Comparison of ENCODE assay signal across 21 mouse cellular contexts in genomic region chr11:67151651-67152630, GRCm38 (mm10). TPM values are rescaled to one million over a fixed set of nuclear protein-coding genes. Genes with fewer than 3 reads are reported as not detected.
DNase-seq lines count a peak whose midpoint lies in the region; ATAC-seq and TF ChIP-seq lines count a peak whose summit lies in the region.
"Had no signal": no experiment of that assay in that cellular context is flagged by ENCODE, and none has a peak within 500 bp of the region (broad histone marks: within the 10 kb centered on the region; RNA-seq: fewer than 3 reads in every experiment).

No protein-coding gene starts in this region.

- H3K4me3 ChIP-seq in forebrain, embryonic 10.5 days = no peak overlapping the region
- H3K4me3 ChIP-seq in forebrain, postnatal 0 days (ENCODE audit: low read depth, low read length) = no peak overlapping the region
- H3K4me3 ChIP-seq in lung, postnatal 0 days (ENCODE audit: low read depth, low read length) = no peak overlapping the region
- no peak overlapping the region for H3K4me3 ChIP-seq in myocyte
- H3K4me3 ChIP-seq: embryonic facial prominence, embryonic 15.5 days; forebrain, embryonic 13.5 days; hindbrain, embryonic 12.5 days; kidney, embryonic 15.5 days; limb, embryonic 13.5 days; megakaryocyte, embryonic 14.5 days had no signal

- no peak overlapping the region for H3K27ac ChIP-seq in forebrain, embryonic 10.5 days
- H3K27ac ChIP-seq in forebrain, postnatal 0 days (ENCODE audit: low read depth, low read length) = no peak overlapping the region
- H3K27ac ChIP-seq in lung, postnatal 0 days (ENCODE audit: low read length) = no peak overlapping the region
- H3K27ac ChIP-seq: embryonic facial prominence, embryonic 15.5 days; forebrain, embryonic 13.5 days; hindbrain, embryonic 12.5 days; kidney, embryonic 15.5 days; limb, embryonic 13.5 days had no signal

- no peak overlapping the region for H3K4me2 ChIP-seq in forebrain, postnatal 0 days (ENCODE audit: low read depth)
- H3K4me2 ChIP-seq in lung, postnatal 0 days (replicated peaks; ENCODE audit: low read depth, low read length) = no peak overlapping the region
- H3K4me2 ChIP-seq in myocyte (ENCODE audit: low read depth) = no peak overlapping the region
- H3K4me2 ChIP-seq: embryonic facial prominence, embryonic 15.5 days; forebrain, embryonic 13.5 days; hindbrain, embryonic 12.5 days; kidney, embryonic 15.5 days; limb, embryonic 13.5 days had no signal

- TF ChIP-seq CTCF in forebrain, postnatal 0 days (IDR thresholded peaks at IDR 0.05; ENCODE audit: low read depth) = no peak
- no peak for TF ChIP-seq CTCF in lung, postnatal 0 days (IDR thresholded peaks at IDR 0.05)

- H3K9ac ChIP-seq in forebrain, postnatal 0 days = no peak overlapping the region
- H3K9ac ChIP-seq in lung, postnatal 0 days (replicated peaks; ENCODE audit: low read depth) = no peak overlapping the region
- H3K9ac ChIP-seq: embryonic facial prominence, embryonic 15.5 days; forebrain, embryonic 13.5 days; hindbrain, embryonic 12.5 days; kidney, embryonic 15.5 days; limb, embryonic 13.5 days had no signal

- H3K9me3 ChIP-seq in forebrain, embryonic 10.5 days = no peaks in the 10 kb centered on the region
- no peaks in the 10 kb centered on the region for H3K9me3 ChIP-seq in forebrain, postnatal 0 days (ENCODE audit: low read length)
- H3K9me3 ChIP-seq in lung, postnatal 0 days (ENCODE audit: low read length) = no peaks in the 10 kb centered on the region
- H3K9me3 ChIP-seq: embryonic facial prominence, embryonic 15.5 days; forebrain, embryonic 13.5 days; hindbrain, embryonic 12.5 days; kidney, embryonic 15.5 days; limb, embryonic 13.5 days; megakaryocyte, embryonic 14.5 days had no signal

- peaks cover 30% of the 10 kb centered on the region for H3K4me1 ChIP-seq in forebrain, embryonic 10.5 days
- no peaks in the 10 kb centered on the region; the same call in none of the 2 replicates for H3K4me1 ChIP-seq in forebrain, postnatal 0 days (ENCODE audit: insufficient read depth)
- no peaks in the 10 kb centered on the region for H3K4me1 ChIP-seq in lung, postnatal 0 days (ENCODE audit: insufficient read depth, low read depth, low read length)
- H3K4me1 ChIP-seq: embryonic facial prominence, embryonic 15.5 days; hindbrain, embryonic 12.5 days; kidney, embryonic 15.5 days; megakaryocyte, embryonic 14.5 days had no signal

- no peak for ATAC-seq in forebrain, postnatal 0 days
- ATAC-seq in lung, postnatal 0 days = no peak
- no peak for ATAC-seq in megakaryocyte progenitor cell, adult 5-6 weeks (replicated peaks; ENCODE audit: poor library complexity)
- ATAC-seq: forebrain, embryonic 13.5 days; inflammation-experienced regulatory T-cells, adult 6 months; midbrain, embryonic 16.5 days had no signal

- H3ac ChIP-seq in myocyte (ENCODE audit: control insufficient read depth, insufficient read length) = no peak overlapping the region

- peak; percentile 25 for DNase-seq in forebrain, embryonic 10.5 days (ENCODE audit: extremely low spot score, low spot score)
- DNase-seq in forebrain, postnatal 0 days = no peak
- DNase-seq in lung, postnatal 0 days (ENCODE audit: low spot score) = peak; percentile 25
- no peak for DNase-seq in lung, postnatal 14 days
- peak; percentile 48 for DNase-seq in ZHBTc4 (ENCODE audit: low read depth, low spot score)
- DNase-seq in cerebellum, postnatal 10 days = no peak
- DNase-seq: cerebellum, adult 9-11 months; embryo, embryonic 11 days had no signal

- WGBS in forebrain, embryonic 10.5 days = 71% methylated on average over 16 of the region's 16 CpGs
- 53% methylated on average over 16 of the region's 16 CpGs for WGBS in forebrain, postnatal 0 days
- WGBS in lung, postnatal 0 days = 81% methylated on average over 16 of the region's 16 CpGs

- no peaks in the 10 kb centered on the region for H3K79me2 ChIP-seq in myocyte (ENCODE audit: control insufficient read depth, insufficient read depth)

- no peak for TF ChIP-seq POLR2A in myocyte (IDR thresholded peaks at IDR 0.05; ENCODE audit: insufficient read length, low read depth)

- TF ChIP-seq EP300 in lung, postnatal 0 days (IDR thresholded peaks at IDR 0.05) = no peak

- H3K27me3 ChIP-seq in forebrain, embryonic 10.5 days (ENCODE audit: poor library complexity, severe bottlenecking) = peaks cover 11% of the 10 kb centered on the region
- H3K27me3 ChIP-seq in forebrain, postnatal 0 days (ENCODE audit: insufficient read depth, low read length) = no peaks in the 10 kb centered on the region
- no peaks in the 10 kb centered on the region for H3K27me3 ChIP-seq in lung, postnatal 0 days (replicated peaks; ENCODE audit: insufficient read depth, low read length)
- no peaks in the 10 kb centered on the region for H3K27me3 ChIP-seq in myocyte (ENCODE audit: control insufficient read depth, insufficient read depth, insufficient read length)
- H3K27me3 ChIP-seq: embryonic facial prominence, embryonic 15.5 days; forebrain, embryonic 13.5 days; hindbrain, embryonic 12.5 days; kidney, embryonic 15.5 days; limb, embryonic 13.5 days; megakaryocyte, embryonic 14.5 days had no signal

- H3K36me3 ChIP-seq in forebrain, embryonic 10.5 days (replicated peaks) = no peaks in the 10 kb centered on the region
- H3K36me3 ChIP-seq in forebrain, postnatal 0 days (ENCODE audit: insufficient read depth) = no peaks in the 10 kb centered on the region
- H3K36me3 ChIP-seq in lung, postnatal 0 days (ENCODE audit: insufficient read depth, low read length) = no peaks in the 10 kb centered on the region
- H3K36me3 ChIP-seq in myocyte (ENCODE audit: control insufficient read depth, insufficient read depth) = no peaks in the 10 kb centered on the region
- H3K36me3 ChIP-seq: embryonic facial prominence, embryonic 15.5 days; hindbrain, embryonic 12.5 days; kidney, embryonic 15.5 days; limb, embryonic 13.5 days had no signal

TF ChIP-seq in myocyte, 11 proteins besides CTCF, POLR2A, EP300 and RAD21:
- TF ChIP-seq REST (IDR thresholded peaks at IDR 0.05; ENCODE audit: insufficient read depth, insufficient read length) (no peak), MYOG (IDR thresholded peaks at IDR 0.05; ENCODE audit: control insufficient read depth in 1 of 3, insufficient read depth in 1 of 3, insufficient read length in 2 of 3, low read depth in 2 of 3) (no peak), TCF12 (IDR thresholded peaks at IDR 0.05; ENCODE audit: insufficient read depth, poor library complexity, severe bottlenecking) (no peak), POLR2AphosphoS2 (IDR thresholded peaks at IDR 0.05; ENCODE audit: insufficient read length, low read depth) (no peak), MAX (IDR thresholded peaks at IDR 0.05; ENCODE audit: low read depth) (no peak), USF1 (IDR thresholded peaks at IDR 0.05; ENCODE audit: low read depth) (peak; percentile 49)

RNA-seq across cellular contexts. Expression of gene Myh2, which starts 18.9 kb away (rescaled TPM):
- polyA plus RNA-seq in forebrain, embryonic 10.5 days (2016; fragmentation: Nextera tagmentation; extraction: Ambion mirVana) = not detected in 2 replicates
- 0.31 and 0.33 TPM in 2 replicates for total RNA-seq in forebrain, postnatal 0 days (2014; rRNA removed)
- polyA plus RNA-seq in forebrain, postnatal 0 days (2015; fragmentation: Nextera tagmentation; extraction: Ambion mirVana) = 0.14 and 0.18 TPM in 2 replicates
- not detected in 2 replicates for polyA plus RNA-seq in lung, postnatal 0 days (2015; fragmentation: Nextera tagmentation; extraction: Ambion mirVana)
- polyA plus RNA-seq in myocyte (2012; fragmentation: generic; extraction: Trizol) = 0.54 TPM
- not detected in 2 replicates for total RNA-seq in megakaryocyte progenitor cell, adult 5-6 weeks (2015)
- total RNA-seq in megakaryocyte progenitor cell, adult 5-6 weeks (2017) = not detected in 2 replicates
- polyA plus RNA-seq: forebrain, embryonic 13.5 days; heart, postnatal 0 days; hindbrain, embryonic 12.5 days; inflammation-experienced regulatory T-cells, adult 6 months; kidney, embryonic 15.5 days; large intestine, adult 2 months; thymus, postnatal 0 days had no signal

RNA-seq across cellular contexts. Expression of gene Myh1, which starts 47.9 kb away (rescaled TPM):
- not detected in 2 replicates for polyA plus RNA-seq in forebrain, embryonic 10.5 days (2016; fragmentation: Nextera tagmentation; extraction: Ambion mirVana)
- total RNA-seq in forebrain, postnatal 0 days (2014; rRNA removed) = 0.23 and 0.24 TPM in 2 replicates
- 0.10 and 0.12 TPM in 2 replicates for polyA plus RNA-seq in forebrain, postnatal 0 days (2015; fragmentation: Nextera tagmentation; extraction: Ambion mirVana)
- 0.02 TPM in 1 of 2 replicates, not detected in the other for polyA plus RNA-seq in lung, postnatal 0 days (2015; fragmentation: Nextera tagmentation; extraction: Ambion mirVana)
- 7.4 TPM for polyA plus RNA-seq in myocyte (2012; fragmentation: generic; extraction: Trizol)
- total RNA-seq in megakaryocyte progenitor cell, adult 5-6 weeks (2015) = not detected in 2 replicates
- not detected in 2 replicates for total RNA-seq in megakaryocyte progenitor cell, adult 5-6 weeks (2017)
- polyA plus RNA-seq: heart, postnatal 0 days; hindbrain, embryonic 12.5 days; inflammation-experienced regulatory T-cells, adult 6 months had no signal

Comparison
In these comparisons a context has a peak if more than half of its experiments do, and no peak if none do; other contexts are left out.
1. DNase-seq: peak in forebrain, embryonic 10.5 days (single experiment), lung, postnatal 0 days (single experiment) and ZHBTc4 (single experiment); none in forebrain, postnatal 0 days (single experiment), lung, postnatal 14 days (single experiment) and cerebellum, postnatal 10 days (0 of 2).